ENCODE assay signal across 16 mouse cellular contexts in genomic region chr17:13092100-13092764, GRCm38 (mm10). TPM values are rescaled to one million over a fixed set of nuclear protein-coding genes. Genes with fewer than 3 reads are reported as not detected.
"Had no signal": no experiment of that assay in that cellular context is flagged by ENCODE, and none has a peak within 500 bp of the region (broad histone marks: within the 10 kb centered on the region; RNA-seq: fewer than 3 reads in every experiment).

No protein-coding gene starts in this region.

RNA-seq across cellular contexts. Expression of gene Tcp10b, which starts 31.3 kb away (rescaled TPM):
- polyA plus RNA-seq: heart, embryonic 10.5 days; heart, embryonic 13.5 days; limb, embryonic 10.5 days; limb, embryonic 12.5 days; liver, embryonic 11.5 days; liver, embryonic 13.5 days had no signal

RNA-seq across cellular contexts. Expression of gene Unc93a, which starts 39.4 kb away (rescaled TPM):
- polyA plus RNA-seq: heart, embryonic 10.5 days; heart, embryonic 13.5 days; heart, embryonic 15.5 days; heart, postnatal 0 days; hindbrain, embryonic 11.5 days; hindbrain, embryonic 13.5 days; hindbrain, embryonic 15.5 days; intestine, embryonic 14.5 days; intestine, embryonic 16.5 days; kidney, adult 2 months; kidney, embryonic 16.5 days; limb, embryonic 10.5 days; limb, embryonic 12.5 days; liver, embryonic 11.5 days; liver, embryonic 13.5 days had no signal

RNA-seq across cellular contexts. Expression of gene Gpr31b, which starts 40.1 kb away (rescaled TPM):
- polyA plus RNA-seq: heart, embryonic 10.5 days; heart, embryonic 13.5 days; heart, embryonic 15.5 days; heart, postnatal 0 days; hindbrain, embryonic 13.5 days; hindbrain, postnatal 0 days; intestine, embryonic 14.5 days; intestine, embryonic 16.5 days; kidney, embryonic 16.5 days; limb, embryonic 10.5 days; limb, embryonic 12.5 days; liver, embryonic 11.5 days; liver, embryonic 13.5 days had no signal
